Mouse (Mus musculus): ENCODE measurements around the gene Zfp128. TPM values are rescaled to one million over a fixed set of nuclear protein-coding genes. Genes with fewer than 3 reads are reported as not detected.

Gene Zfp128
- polyA plus RNA-seq, 1 experiment = 3.4 TPM

DNA sequence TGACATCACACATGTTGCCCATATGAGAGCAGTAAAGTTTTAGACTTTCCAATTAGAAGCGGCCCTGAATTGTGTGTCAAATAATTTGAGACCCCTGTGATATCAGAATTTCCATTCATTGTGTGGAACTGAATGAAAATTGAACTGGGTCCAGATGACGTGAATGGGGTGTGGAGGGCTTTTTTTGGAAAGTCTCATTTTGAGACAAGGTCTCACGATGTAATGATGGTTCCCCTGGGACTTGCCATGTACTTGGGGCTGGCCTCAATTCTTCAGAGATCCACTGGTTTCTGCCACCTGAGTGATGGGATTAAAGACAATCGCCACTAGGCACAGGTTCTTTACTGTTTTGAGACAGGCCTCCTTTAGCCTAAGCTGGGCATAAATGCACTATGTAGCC lies 59.6 kb downstream of the Zfp128 start:
- Histone ChIP-seq H3K4me1 (ENCODE audit: control insufficient read depth, insufficient read depth, low read length) (no peaks in the 10 kb centered on the region), H3K4me3 (ENCODE audit: control insufficient read depth, low read depth, low read length) (no peak overlapping the region), H3K27me3 (ENCODE audit: control insufficient read depth, insufficient read depth, low read length) (no peaks in the 10 kb centered on the region), H3K36me3 (ENCODE audit: control insufficient read depth, insufficient read depth, low read length) (no peaks in the 10 kb centered on the region), H3K27ac (ENCODE audit: control insufficient read depth, insufficient read depth, low read depth, low read length) (no peak overlapping the region)
- TF ChIP-seq CTCF (IDR thresholded peaks at IDR 0.05; ENCODE audit: control insufficient read depth, insufficient read depth, insufficient replicate concordance, low read depth, low read length) = no peak
- no peak for TF ChIP-seq POLR2A (IDR thresholded peaks at IDR 0.05; ENCODE audit: control insufficient read depth, low read depth, low read length)

Other genes starting within 250 kb of the Zfp128 start
- 0.02 TPM in 1 of 2 replicates, not detected in the other for gene Vmn2r54, start 240.9 kb upstream of the Zfp128 start, polyA plus RNA-seq (2012; rRNA removed)
- 0.04 TPM in 1 of 2 replicates, not detected in the other for gene Vmn2r55, start 196.2 kb upstream of the Zfp128 start, polyA plus RNA-seq (2012; rRNA removed)
- not detected in 2 replicates for gene Vmn2r56, start 146.2 kb upstream of the Zfp128 start, polyA plus RNA-seq (2012; rRNA removed)
- 7.6 and 9.0 TPM in 2 replicates for gene Zscan18, start 77.5 kb upstream of the Zfp128 start, polyA plus RNA-seq (2012; rRNA removed)
- 2.0 and 3.0 TPM in 2 replicates for gene Zfp329, start 62.3 kb upstream of the Zfp128 start, polyA plus RNA-seq (2012; rRNA removed)
- gene Zfp110, start 46.4 kb upstream of the Zfp128 start, polyA plus RNA-seq (2012; rRNA removed) = 33.3 and 34.2 TPM in 2 replicates
- gene Zscan22, start 16.6 kb downstream of the Zfp128 start, polyA plus RNA-seq (2012; rRNA removed) = 19.0 and 20.7 TPM in 2 replicates
- 512 and 591 TPM in 2 replicates for gene Rps5, start 41.1 kb downstream of the Zfp128 start, polyA plus RNA-seq (2012; rRNA removed)
- 0.12 and 0.13 TPM in 2 replicates for gene Rnf225, start 46.2 kb downstream of the Zfp128 start, polyA plus RNA-seq (2012; rRNA removed)
- 0.60 and 0.75 TPM in 2 replicates for gene Zfp324, start 84.7 kb downstream of the Zfp128 start, polyA plus RNA-seq (2012; rRNA removed)
- gene Zfp446, start 96.7 kb downstream of the Zfp128 start, polyA plus RNA-seq (2012; rRNA removed) = 8.4 and 8.7 TPM in 2 replicates
- 0.06 and 0.14 TPM in 2 replicates for gene Slc27a5, start 117.0 kb downstream of the Zfp128 start, polyA plus RNA-seq (2012; rRNA removed)
- 507 and 516 TPM in 2 replicates for gene Trim28, start 117.9 kb downstream of the Zfp128 start, polyA plus RNA-seq (2012; rRNA removed)
- gene Zbtb45, start 128.9 kb downstream of the Zfp128 start, polyA plus RNA-seq (2012; rRNA removed) = 4.3 and 5.6 TPM in 2 replicates
- 107 and 115 TPM in 2 replicates for gene Chmp2a, start 153.6 kb downstream of the Zfp128 start, polyA plus RNA-seq (2012; rRNA removed)
- gene Ube2m, start 157.1 kb downstream of the Zfp128 start, polyA plus RNA-seq (2012; rRNA removed) = 377 and 399 TPM in 2 replicates
- gene Mzf1, start 173.6 kb downstream of the Zfp128 start, polyA plus RNA-seq (2012; rRNA removed) = 7.5 and 8.2 TPM in 2 replicates
- gene Vmn1r85, start 214.0 kb downstream of the Zfp128 start, polyA plus RNA-seq (2012; rRNA removed) = not detected in 2 replicates
- not detected in 2 replicates for gene Vmn1r86, start 238.7 kb downstream of the Zfp128 start, polyA plus RNA-seq (2012; rRNA removed)

Measured in testis, adult 2 months (tissue).